Mouse (Mus musculus) layer of hippocampus, adult 9-10 months (tissue): ENCODE measurements around the gene Rph3al.

Experiments
- DNase-seq: peaks from one replicate; pipeline ENCODE4 v3.0.0; 2022; ENCODE audit warnings: low spot score

The Rph3al gene

DNA sequence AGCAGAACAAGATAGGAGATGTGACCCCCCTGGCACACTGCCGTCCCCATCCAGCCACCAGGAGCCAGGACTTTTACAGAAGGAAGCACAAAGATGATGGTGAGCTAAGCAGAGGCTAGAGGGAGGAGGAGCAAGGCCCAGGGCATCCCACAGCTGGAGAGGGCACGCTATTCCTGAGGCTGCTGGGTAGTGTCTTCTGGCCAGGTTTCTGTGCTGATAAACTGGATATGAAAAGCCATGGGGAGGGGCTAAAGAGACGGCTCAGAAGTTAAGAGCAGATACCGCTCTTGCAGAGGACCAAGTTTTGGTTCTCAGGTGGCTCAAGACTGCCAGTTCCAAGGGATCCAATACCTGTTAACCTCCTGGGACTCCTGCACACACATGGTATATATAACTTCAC lies 76.6 kb downstream of the Rph3al start:
- DNase-seq = no peak

DNA sequence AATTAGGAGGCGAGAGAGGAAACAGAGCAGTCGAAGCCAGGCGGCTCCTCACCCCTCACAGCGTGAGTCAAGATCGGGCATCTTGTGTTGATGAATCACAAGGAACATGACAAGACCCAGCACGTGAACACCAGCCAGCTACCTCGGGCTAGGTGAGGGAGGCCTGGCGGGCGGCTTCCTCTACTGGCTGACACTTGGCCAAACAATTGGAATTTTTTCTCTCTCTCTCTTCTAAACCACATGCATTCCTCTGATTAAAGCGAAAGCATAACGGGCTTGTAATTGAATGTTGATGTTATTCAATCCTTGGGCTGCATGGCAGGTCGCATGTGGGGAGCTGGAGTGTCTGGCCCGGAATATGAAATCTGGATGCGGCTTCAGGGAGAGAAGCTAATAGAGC lies 77.0 kb downstream of the Rph3al start:
- no peak for DNase-seq

DNA sequence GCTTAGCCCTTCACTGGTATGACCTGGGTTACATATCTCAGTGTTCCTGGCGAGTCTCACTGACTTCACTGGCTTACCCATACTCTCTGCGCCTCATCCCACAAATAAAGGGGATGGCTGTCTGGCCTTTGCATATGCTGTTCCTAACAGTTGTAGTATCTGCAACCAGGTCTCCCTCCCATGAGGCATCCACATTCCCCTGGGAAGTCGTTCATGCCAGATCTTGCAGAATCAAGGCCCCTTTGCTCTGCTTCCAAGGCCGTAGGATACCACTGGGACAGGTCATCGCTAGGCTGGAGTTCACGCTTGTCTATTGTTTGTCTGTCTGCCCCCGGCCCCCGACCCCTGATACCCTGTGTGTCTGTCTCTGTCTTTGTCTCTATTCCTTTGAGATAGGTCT lies 78.8 kb downstream of the Rph3al start:
- no peak for DNase-seq

DNA sequence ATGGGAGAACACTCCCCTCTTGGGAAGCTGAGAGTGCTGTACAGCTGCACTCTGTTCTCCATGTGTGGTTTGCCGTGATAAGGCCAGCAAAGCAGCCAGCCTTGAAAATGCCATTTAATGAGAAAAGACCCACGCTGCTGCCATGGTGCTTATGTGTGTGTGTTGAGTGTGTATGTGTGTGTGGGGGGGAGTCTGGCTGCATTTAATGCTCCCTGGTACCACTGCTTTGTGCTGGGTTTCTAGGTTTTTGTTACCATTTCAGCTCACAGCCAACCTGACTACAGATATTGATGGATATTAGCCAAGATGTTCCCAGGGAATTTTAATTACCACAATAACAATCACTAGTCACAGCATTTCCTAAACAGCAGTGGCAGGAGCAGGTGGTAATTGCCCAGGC lies 79.3 kb downstream of the Rph3al start:
- no peak for DNase-seq

DNA sequence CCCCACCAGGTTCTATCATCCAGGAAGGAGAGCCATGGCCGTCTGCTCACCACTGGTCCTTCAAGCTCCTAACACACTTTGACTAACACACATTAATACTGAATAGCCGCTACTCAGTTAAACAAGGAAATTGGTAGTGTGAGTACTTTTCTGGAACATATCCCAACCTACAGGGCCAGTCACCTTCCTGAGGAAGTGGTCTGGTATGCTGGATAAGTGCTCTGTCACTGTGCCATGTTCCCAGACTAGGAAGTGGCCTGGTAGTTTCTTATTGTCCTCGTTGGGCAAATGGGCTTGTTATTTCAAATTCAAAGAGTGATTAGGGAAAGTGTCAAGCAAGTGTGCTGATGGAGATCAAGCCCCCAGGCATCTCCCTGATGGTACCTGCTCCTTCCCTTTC lies 80.4 kb downstream of the Rph3al start:
- no peak for DNase-seq

DNA sequence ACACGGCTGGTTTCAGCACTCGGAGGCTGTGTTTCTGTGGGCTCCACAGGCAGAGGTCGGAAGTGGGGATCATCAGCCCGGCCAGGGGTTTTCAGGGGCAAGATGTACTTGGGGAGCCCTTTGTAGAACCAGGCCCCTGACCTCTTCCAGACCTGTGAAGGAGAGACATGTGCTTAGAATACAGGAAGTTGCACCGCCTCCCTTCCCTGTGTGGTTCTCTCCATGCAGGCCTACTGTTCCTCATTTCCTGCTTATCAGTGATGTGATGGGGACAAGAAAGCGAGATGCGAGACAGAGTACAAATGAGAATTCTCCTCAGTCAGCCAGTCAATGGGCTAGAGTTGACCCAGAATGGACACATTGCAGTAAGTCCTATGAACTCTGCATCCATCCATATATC lies 83.9 kb downstream of the Rph3al start:
- no peak for DNase-seq

DNA sequence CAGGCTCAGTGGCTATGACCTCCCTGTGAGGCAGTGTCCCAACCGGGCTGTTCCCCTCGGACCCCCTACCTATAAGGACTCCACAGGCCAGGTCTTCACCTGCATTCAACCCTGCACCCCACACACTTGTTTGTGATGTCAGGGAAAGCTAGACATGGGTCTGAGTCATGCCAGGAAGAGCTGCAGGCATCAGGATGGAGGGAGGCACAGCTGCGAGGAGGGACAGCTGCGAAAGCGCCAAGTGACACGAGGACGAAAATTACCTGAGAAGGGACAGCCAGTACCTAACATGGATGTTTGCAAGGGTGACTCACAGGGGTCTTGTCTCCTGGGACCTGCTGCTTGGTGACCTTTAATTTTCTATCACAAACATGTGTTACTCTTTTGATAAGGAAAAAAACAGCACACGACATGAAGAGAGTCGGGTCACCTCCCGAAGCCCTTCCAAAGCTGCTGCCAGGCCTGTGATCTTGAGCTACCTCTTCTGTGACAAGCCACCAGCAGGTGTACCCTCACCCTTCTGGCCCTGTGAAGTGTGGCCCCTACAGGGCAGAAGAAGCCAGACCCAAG lies 85.1 kb downstream of the Rph3al start:
- DNase-seq = no peak

DNA sequence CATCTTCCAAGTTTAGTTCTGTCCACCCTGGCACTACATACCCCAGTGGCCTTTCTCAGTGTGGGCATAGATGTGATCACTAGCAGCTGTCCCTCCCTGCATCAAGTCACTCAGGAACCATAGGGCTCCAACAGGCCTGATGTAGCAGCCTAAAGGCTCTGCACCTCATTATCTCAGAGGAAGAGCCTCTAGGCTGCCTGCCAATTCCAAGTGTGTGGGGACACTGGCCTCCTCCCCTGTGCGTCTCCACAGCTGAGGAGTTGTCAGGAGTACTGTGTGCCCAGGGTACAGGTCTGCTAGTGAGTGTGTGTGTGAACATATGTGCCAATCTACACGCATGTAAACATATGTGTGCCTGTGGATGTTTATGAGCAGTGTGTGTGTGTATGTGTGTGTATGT lies 85.7 kb downstream of the Rph3al start:
- DNase-seq = no peak

DNA sequence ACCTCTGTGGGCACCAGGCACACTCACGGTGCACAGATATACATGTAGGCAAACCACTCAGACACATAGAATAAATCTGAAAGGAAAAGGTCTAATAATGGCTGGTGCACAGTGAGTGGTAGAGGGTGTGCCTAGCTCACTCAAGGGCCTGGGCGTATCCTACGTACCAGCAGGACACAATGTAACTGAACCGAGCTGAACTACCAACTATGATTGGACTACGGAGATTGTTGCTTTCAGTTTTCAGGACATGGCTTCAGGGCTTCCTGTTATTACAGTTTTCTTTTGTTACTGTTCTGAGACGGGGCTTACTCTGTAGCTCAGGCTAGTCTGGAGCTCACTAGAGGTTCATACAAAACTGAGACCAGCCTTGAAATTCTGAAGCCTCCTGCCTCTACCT lies 88.7 kb downstream of the Rph3al start:
- DNase-seq = no peak

DNA sequence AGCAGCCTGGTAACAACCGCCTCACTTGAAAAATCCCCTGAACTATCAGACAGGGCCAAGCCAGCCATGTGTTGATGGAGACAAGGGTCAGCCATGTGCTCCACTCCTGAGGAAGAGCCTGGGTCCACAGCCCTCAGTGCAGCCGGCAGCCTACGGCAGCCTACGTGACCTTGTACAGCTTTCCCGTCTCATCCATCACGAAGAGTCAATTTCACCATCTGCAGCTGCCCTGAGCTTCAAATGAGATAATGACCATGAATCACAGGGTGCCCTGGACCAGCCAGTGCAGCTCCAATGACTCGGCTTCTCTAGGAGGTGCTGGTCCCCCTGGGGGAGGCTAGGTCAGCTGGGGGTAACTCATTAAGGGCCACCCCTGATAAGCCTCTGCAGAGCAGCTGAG lies 91.6 kb downstream of the Rph3al start:
- DNase-seq = no peak

DNA sequence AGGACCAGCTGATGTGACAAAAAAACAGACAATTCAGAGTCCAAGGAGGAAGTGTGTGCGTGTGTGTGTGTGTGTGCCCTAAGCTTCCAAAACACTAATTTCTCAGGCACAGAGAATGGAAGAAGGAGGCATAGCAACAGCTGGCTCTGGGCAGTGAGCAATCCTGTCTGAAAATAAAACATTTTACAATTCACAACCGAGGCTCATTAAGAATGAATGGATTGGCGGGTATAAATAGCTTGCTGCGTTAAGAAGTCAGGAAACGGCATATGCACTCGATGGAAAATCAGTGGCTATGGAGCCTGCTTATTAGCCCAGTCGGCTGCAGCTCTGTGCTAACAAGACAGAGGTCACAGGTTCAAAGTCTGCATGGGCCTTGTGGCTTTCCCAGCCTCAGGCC lies 92.6 kb downstream of the Rph3al start:
- no peak for DNase-seq

DNA sequence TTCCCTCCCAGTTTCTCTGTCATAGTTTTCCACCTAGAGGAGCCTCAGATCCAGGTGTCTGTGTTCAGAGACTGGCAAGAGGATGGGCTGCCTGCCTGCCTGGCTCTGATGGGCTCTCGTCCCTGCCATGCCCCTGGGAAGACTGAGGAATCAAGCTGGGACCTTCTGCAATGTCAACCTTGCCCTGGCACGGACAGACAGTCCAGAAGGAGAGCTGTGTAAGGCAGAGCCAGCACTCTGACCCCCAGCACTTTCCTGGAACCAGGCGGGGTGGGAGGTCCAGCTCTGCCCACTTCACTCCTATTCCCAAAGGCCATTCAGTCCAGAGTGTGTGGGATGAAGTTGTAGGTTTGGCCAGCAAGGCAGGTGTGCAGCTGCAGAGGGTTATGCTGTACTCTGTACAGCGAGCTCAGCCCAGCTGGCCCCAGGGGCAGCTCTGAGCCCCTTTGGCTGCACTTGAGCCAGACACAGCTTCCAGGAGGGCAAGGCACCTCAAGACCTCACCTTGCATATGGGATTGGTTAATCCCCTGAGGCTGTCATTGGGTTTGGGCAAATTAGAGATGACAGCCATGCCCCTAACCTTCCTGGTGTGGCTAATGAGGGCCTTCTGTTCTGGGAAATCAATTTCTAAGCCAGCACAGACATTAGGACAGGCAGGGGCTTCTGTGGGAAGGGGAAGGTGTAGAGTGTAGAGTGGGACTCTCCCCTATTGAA lies 95.2 kb downstream of the Rph3al start:
- no peak for DNase-seq

DNA sequence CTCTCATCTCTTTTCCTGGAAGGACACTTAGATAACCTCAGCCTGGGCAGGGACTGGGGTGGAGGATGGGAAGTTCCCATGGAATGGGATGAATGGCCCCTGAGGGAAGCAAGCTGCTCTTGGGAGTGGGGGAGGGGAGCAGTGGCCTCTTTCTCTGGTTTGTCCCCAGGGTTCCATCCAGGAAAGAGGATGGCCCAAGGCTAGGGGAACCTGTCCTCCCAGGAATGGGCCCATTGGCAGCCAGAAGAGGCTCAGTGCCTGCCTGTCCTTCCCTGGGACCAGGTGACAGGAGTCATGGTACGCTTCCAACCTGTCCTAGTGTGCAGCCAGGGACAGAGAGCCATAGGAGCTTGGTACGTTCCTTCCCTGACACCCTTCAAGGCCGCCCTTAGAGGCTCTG lies 96.7 kb downstream of the Rph3al start:
- DNase-seq = no peak

DNA sequence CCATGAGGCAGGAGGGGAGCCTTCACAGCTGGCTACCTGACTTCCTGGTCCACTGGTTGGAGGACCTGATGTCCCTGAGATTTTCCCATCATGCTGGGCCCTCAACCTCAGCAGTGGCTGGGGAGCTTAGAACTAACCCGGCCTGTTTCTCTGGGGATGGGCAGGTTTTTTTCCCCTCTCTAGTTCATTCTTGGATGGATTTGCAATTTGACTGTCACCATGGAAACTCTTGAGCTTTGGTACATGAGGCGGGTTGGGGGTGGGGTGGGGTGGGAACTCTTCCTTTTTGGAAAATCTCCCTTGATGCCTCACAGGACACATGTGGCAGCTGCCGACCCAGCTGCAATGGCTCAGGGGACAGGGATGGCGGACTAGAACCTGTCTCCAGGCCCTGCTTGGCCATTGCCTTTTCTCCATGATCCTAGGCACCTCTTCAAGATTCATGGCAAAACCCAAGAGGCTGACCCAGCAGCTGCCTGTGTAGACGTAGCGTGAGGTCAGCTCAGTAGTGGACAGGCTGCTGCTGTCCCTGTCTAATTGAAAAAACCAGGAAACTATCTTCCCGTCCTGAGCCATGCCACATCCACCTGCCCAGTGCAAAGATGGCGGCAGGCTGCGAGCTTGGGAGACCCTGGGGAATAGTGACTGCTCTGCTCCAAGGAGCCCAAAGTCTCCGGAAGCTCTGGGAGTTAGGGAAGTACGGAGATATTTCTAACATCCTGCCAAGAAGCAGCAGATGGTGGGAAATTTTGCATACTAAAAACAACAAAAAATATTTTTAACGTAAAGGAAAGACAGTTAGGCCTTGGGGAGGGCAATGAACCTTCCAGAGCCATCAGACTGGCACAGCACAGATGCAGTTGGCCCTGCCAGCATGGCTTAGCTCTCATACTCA lies 98.4 kb downstream of the Rph3al start:
- DNase-seq = no peak

DNA sequence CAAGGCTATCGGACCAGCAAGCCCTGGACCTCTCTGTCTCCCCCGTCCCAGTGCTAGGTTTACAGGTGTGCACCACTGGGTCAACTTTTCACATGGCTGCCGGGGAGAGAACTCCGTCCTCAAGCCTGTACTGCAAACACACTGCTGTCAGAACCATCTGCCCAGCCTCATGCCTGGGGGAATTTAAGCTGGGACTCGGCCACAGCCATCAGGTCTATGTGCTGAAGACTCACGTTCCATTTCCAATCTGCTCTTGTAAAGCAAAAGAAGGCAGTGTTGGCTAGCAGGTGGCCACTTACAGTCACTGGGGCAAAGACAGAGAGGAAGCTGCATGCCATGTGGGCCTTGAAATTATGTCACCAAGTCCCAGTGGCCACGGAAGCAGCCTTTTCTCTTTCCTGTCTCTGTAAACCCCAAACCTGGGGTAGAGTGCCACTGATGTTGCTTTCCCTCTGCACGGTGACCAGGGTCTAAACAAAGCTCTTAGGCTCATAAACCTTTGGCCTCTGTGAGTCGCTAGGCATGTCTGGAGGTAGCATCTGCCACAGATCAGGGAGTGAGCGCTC lies 99.3 kb downstream of the Rph3al start:
- DNase-seq = no peak

DNA sequence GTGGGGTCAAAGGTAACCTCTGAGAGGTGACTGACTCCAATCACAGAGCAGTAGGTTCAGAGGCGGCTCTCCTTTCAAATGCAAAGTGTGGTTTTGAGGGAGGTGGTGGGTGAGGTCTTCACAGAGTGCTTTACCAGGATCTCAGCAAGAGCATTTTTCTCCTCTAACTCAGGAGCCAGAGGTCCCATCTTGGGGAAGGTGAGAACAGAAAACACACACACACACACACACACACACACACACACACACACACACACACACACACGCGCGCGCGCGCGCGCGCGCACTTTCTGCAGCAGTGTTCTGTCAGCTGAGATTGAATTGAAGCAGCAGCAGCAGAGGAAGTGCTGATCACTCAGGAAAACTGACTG lies 102.0 kb downstream of the Rph3al start:
- DNase-seq = no peak

DNA sequence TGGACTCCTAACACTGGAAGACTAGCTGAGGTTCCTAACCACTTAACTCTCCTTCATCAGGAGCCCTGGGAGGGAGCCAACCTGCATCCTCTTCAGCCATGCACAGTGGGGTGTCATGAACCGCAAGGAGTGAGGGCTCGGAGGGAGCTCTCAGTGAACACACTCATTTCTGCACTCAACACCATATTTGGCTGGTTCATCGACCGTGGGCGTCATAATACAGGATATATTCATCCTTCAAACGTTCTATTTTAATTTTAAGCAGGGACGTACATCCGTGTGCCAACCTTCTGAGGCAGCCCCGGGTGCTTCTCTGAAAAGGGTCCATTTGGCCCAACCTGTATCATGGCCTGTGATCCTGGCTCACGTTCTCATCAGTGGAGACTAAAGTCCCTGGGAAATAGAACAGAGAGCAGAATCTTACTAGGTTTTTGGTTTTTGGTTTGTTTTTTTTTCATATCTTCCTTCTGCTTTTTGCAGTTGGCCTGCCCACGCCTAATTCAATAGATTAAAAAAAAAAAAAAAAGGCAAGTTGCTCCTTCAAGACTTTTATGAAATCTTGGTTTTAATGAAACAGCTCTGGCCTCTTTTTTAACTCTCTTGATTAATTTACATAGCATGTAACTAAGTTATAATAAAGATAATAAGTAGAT lies 102.5 kb downstream of the Rph3al start:
- DNase-seq = no peak

DNA sequence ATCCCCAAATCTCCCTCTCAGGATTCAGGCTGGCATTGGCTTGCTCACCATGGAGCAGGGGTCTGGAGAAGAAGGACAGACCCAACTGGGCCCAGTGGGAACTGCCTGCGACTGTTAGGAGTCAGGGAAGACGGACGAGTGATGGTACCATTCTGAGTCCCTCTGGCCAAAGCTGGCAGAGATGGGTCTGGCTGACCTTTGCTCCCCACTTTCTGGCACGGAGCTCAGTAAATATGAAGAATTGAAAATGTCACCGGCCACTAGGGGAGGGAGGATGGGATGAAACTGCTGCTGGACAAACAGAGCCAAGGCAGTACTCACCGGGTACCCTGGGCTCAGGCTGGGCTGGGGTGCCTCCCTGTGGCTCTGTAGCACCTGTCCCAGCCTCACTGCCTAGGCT lies 105.1 kb downstream of the Rph3al start:
- DNase-seq = no peak

DNA sequence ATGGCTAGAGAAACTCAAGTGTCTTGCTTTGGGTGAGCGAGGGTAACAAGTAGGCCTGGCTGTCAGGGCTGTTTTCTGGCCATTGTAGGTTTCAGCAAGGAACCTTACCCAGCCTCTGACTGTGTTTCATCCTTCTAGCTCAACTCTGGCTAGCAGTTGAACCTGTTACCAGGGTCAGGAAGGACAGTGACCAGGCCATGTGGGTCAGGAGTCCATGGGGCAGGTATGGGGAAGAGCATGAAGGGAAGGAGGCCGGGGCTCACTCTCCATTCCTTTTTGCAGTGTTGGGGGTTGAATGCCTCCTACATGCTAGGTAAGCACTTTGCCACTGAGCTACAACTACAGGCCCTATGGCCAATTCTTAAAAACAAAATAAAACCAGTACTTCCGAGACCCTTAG lies 107.8 kb downstream of the Rph3al start:
- no peak for DNase-seq

DNA sequence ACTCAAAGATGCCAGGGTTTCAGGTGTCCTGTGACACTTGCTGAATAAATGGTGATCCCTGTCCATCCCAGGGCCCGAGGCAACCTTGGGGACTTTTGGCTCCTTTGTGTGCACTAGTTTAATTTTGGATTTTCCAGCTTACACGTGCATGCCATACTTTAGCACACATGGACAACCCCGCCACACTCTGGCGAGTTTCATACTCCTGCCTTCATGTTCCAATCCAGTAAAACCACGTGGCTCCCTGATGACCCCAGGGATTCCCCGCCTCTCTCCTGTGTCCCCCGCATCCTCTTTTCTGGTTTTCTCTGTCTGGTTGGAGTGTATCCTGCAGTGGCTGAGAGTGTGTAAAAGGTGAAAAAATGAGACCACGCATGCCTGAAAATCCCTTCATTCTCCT lies 110.8 kb downstream of the Rph3al start:
- DNase-seq = no peak

DNA sequence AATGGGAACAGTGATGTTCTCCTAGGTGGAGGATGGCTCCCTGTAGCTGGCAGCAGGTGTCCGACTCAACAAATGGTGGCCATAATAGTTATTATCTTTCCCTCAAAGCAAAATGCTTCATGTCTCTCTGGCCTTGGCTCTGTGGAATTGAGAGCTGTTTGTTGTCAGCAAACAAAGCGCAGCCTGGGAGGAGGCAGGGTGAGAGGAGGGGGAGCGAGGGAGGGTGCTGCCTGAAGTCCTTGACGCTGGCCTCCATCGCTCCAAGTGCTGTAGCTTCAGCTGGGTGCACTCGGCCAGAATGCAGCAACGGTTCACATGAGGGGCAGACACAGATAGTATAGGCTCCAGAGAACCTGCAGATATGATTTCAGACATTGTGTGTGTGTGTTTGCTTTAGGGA lies 114.7 kb downstream of the Rph3al start:
- DNase-seq = no peak

DNA sequence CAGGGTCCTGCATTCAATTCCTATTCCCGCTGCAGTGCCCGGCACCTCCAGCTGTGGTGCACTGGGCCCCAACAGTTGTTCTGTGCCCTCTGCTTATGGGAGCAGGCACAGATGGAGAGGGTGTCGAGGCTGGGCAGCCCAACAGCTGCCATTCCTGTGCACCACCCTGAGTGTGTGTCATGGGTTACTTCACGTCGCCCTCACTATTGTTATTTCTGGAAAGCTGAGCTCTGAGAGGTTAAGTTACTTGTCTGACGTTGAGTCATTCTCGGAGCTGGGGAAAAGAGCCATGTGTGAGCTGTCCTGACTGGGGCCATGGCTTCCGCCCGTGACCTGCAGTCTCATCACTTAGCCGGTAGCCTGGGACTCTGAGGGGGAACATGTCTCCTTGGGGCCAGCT lies 125.1 kb downstream of the Rph3al start:
- no peak for DNase-seq

DNA sequence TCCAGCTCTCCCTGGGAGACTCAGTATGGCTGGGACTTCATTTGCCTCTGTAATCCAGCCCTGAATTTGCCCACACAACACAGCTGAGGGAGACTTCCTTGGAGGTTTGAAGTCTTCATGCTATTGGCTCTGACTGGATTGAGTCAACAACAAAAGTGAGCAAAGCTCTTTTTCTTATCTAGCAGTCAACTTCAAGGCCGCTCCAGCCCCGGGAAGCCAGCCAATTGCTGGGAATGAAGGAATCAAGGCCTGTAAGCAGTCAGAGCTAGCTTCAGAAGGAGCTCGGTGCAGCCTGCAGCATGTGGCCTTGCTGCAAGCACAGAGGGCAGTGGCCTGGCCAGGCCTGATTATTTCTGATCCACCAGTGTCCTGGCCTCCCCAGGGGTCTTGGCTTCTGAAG lies 126.3 kb downstream of the Rph3al start:
- no peak for DNase-seq
